Mouse (Mus musculus): ENCODE results near the gene Rnf2.

DNA sequence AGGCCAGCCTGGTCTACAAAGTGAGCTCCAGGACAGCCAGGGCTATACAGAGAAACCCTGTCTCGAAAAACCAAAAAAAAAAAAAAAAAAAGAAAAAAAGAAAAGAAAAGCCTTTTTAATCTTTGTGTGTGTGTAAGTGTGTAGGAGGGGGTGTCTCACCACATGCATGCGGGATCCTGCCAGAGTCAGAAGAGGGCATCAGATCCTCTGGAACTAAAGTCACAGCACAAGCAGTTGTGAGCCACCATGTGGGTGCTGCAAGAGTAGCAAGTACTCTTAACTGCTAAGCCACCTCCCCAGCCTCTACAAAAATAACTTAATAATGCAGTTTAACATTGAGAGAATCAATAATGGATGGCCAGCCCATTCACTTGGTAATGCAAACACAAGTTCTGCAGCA is 49.9 kb downstream of the Rnf2 start:
- TF ChIP-seq POLR2A (IDR thresholded peaks at IDR 0.05; ENCODE audit: borderline replicate concordance, control insufficient read depth, low read depth, low read length) (no peak), CTCF (IDR thresholded peaks at IDR 0.05; ENCODE audit: control insufficient read depth, insufficient read depth, low read length) (no peak)
